Mouse (Mus musculus) bone marrow, adult 2 months (tissue): ENCODE results near the gene Cldn19. TPM values are rescaled to one million over a fixed set of nuclear protein-coding genes. Genes with fewer than 3 reads are reported as not detected.

Experiments used
- H3K27ac ChIP-seq: fragments of 200-500 bp; 2 replicates; pipeline ENCODE4 v1.5.1; 2012; ENCODE audit warnings: low read depth, mild to moderate bottlenecking, control low read depth, inconsistent platforms, low read length; ENCODE audit not compliant: control insufficient read depth, poor library complexity, insufficient read depth
- H3K4me1 ChIP-seq: fragments of 200-500 bp; 2 replicates; pipeline ENCODE4 v1.6.1; 2011; ENCODE audit warnings: low read length; ENCODE audit not compliant: control insufficient read depth, insufficient read depth
- H3K4me3 ChIP-seq: fragments of 200-500 bp; replicated peaks from 2 replicates; pipeline ENCODE3; 2011; ENCODE audit warnings: mild to moderate bottlenecking, low read depth, low read length, control low read depth; ENCODE audit not compliant: control insufficient read depth
- CTCF ChIP-seq: fragments of 200-500 bp; IDR thresholded peaks from 2 replicates; pipeline ENCODE4 v1.5.1; 2011; ENCODE audit warnings: low read length, control low read depth; ENCODE audit not compliant: control insufficient read depth, insufficient read depth
- POLR2A ChIP-seq: fragments of 200-500 bp; IDR thresholded peaks from 2 replicates; pipeline ENCODE4 v1.6.1; 2011; ENCODE audit warnings: low read depth, mild to moderate bottlenecking, control low read depth, low read length, borderline replicate concordance; ENCODE audit not compliant: control insufficient read depth
- WGBS: fragments of 180-500 bp; shearing (Covaris S2); methylation state at CpG from one replicate; pipeline ENCODE4 v1.1.7; 2018; 5-methylcytosine and 5-hydroxymethylcytosine counted together
- polyA plus RNA-seq: library from polyadenylated mRNA; stranded (reverse); fragments of >200 nt; gene quantifications from 2 replicates; pipeline ENCODE4 v1.2.4, GENCODE M21; 2011; ENCODE audit warnings: low replicate concordance; ENCODE audit not compliant: missing spikeins, insufficient read depth, insufficient read length

Cldn19 gene
- polyA plus RNA-seq: 0.54 and 1.2 TPM in 2 replicates

DNA sequence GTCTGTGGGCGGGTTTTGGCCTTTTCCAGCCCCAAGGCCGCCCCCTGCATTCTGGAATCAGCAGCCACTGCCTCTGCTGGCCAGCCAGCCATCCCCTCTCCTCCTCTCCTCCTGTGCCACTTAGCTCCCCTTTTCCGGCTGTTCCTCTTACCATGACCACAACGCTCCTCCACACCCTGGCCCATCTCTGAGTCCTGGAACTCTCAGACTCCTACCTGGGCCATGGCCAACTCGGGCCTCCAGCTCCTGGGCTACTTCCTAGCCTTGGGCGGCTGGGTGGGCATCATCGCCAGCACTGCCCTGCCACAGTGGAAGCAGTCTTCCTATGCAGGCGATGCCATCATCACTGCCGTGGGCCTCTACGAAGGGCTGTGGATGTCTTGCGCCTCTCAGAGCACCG, at the start of gene Cldn19:
Cldn19 (plus strand) TSS at position 64 of the 400 bp plus-strand sequence.
- no peaks in the 10 kb centered on the region for H3K4me1 ChIP-seq
- H3K4me3 ChIP-seq: no peak within 1 kb of the TSS
- no peak within 1 kb of the TSS for H3K27ac ChIP-seq
- TF ChIP-seq POLR2A: no peak
- TF ChIP-seq CTCF: no peak
- WGBS: 82% methylated on average over 12 of the region's 12 CpGs

DNA sequence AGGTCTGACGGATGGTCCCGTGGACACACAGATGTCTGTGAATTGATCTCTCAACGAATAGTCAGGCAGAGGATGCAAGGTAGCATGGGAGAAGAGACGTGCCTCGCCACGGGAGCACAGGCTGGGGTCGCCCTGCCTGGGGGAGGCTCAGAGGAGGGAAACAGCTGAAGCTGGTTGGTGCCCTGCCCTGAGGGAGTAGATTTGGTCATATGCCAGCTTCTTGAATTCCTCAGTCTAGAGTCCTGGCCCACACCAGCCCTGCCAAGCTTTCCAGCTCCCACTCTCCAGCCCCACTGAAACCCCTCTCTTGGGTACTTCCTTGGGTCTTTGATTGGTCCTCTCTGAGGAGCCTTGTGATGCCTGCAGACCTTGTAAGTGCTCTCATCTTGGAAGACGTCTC, 38.5 kb upstream of the Cldn19 start:
- no peak overlapping the region for H3K4me3 ChIP-seq
- no peaks in the 10 kb centered on the region for H3K4me1 ChIP-seq
- no peak for TF ChIP-seq POLR2A
- no peak for TF ChIP-seq CTCF
- 64% methylated on average over 8 of the region's 8 CpGs for WGBS
- H3K27ac ChIP-seq: no peak overlapping the region

DNA sequence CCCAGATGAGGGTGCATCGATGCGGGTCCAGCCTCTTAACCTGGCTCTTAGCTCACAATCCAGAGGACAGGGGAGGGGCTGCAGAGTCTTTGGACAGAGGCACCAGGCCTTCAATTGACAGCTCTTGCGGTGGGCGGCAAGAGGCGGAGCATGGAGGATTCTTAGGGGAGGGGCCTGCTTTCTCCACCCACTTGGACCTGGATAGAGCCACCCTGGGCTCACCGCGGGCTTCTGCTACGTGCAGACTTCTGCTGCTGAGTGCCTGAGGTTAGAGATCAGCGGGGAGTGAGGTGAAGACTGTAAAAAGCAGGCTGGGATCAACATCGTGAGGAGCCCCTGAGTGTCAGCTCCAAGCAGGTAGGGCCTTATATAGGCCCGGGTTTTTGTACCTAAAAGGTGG, 37.0 kb upstream of the Cldn19 start, which contains the start of gene Tmem269:
Tmem269 (minus strand) TSS at position 49 of the 400 bp plus-strand sequence.
- WGBS: 41% methylated on average over 11 of the region's 11 CpGs
- H3K4me1 ChIP-seq: no peaks in the 10 kb centered on the region
- H3K4me3 ChIP-seq: no peak within 1 kb of the TSS
- TF ChIP-seq CTCF (no peak), POLR2A (no peak)
- H3K27ac ChIP-seq: no peak within 1 kb of the TSS

DNA sequence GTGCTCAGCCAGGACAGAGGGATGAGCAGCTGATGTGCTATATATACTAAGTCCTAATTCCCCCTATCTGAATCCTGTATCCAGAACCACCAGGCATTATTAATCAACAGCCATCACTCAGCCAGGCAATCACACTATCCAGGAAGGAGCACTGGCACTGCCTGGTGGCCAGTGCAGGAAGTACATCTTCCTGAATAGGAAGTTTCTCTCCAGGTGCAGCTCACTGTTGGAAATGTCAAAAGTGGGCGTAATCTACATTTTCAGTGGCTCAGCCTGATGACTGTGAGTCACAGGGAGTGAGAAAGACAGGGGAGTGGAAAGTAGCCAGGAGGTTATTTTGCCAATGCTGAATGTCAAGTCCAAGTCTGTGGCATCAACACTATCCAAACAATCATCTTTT, 31.5 kb upstream of the Cldn19 start:
- no peak overlapping the region for H3K4me3 ChIP-seq
- TF ChIP-seq CTCF (peak; percentile 71), POLR2A (no peak)
- no peak overlapping the region for H3K27ac ChIP-seq
- WGBS: 56% methylated on average over 1 of the region's 1 CpGs
- no peaks in the 10 kb centered on the region for H3K4me1 ChIP-seq

DNA sequence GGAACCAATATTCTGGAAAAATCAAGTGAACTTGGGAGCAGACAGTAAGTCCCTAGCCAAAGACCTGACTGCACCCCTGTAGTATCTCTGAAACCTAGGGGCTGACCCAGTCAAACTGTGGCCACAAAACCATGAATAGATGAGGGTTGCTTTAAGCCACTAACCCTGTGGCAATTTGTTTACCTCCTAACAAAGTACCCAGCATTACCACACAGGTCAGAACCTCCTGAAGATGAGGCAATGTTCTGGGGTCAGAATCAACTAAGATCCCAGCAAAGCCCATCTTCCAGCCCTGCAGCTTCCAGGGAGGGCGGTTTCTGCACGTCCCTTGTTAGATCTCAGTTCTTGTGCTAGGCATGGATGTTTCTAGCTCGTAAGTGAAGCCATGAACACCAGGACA, 30.7 kb upstream of the Cldn19 start:
- TF ChIP-seq POLR2A (no peak), CTCF (no peak)
- H3K27ac ChIP-seq: no peak overlapping the region
- WGBS: 87% methylated on average over 3 of the region's 3 CpGs
- H3K4me1 ChIP-seq: no peaks in the 10 kb centered on the region
- H3K4me3 ChIP-seq: no peak overlapping the region

DNA sequence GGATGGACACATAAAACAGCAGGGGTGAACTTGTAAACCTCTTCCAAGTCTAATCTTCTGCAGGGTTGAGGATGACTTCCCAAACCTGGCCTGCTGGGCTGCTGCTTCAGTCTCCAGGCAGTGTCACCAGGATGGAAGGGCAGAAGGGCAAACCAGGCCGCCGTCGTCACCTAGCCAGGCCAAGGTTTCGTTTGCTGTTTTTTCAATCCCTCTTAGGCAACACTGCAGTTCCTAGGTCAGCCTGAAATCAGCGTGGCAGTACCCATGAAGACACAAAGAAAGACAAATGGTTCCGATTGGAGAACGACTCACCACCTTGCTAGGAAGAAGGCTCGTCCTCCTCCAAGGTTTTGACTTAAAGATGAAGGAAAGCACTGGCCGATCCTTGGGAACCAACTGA, 29.5 kb upstream of the Cldn19 start:
- no peaks in the 10 kb centered on the region for H3K4me1 ChIP-seq
- no peak overlapping the region for H3K4me3 ChIP-seq
- 86% methylated on average over 9 of the region's 9 CpGs for WGBS
- H3K27ac ChIP-seq: no peak overlapping the region
- TF ChIP-seq POLR2A: no peak
- TF ChIP-seq CTCF: no peak

DNA sequence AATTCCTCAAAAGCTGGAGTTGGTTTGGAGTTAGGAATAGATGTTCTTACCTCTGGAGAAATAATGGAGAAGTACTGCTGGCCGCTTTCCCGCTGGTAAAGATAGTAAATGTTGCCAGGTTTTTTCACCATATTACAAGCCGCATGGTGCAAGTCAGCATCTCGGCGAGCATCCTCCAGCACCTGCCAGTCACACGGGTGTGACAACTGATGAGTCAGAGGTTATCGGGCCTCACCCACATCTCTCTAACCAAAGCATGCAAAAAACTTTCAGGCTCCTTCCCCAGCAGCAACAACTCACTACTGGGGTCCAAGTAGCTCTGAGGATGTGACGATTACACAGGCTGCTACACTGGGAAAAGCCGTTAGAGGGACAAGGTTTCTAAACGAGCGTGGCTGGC, 28.5 kb upstream of the Cldn19 start:
- no peak overlapping the region for H3K4me3 ChIP-seq
- 86% methylated on average over 11 of the region's 11 CpGs for WGBS
- no peaks in the 10 kb centered on the region for H3K4me1 ChIP-seq
- TF ChIP-seq CTCF (no peak), POLR2A (no peak)
- H3K27ac ChIP-seq: no peak overlapping the region

DNA sequence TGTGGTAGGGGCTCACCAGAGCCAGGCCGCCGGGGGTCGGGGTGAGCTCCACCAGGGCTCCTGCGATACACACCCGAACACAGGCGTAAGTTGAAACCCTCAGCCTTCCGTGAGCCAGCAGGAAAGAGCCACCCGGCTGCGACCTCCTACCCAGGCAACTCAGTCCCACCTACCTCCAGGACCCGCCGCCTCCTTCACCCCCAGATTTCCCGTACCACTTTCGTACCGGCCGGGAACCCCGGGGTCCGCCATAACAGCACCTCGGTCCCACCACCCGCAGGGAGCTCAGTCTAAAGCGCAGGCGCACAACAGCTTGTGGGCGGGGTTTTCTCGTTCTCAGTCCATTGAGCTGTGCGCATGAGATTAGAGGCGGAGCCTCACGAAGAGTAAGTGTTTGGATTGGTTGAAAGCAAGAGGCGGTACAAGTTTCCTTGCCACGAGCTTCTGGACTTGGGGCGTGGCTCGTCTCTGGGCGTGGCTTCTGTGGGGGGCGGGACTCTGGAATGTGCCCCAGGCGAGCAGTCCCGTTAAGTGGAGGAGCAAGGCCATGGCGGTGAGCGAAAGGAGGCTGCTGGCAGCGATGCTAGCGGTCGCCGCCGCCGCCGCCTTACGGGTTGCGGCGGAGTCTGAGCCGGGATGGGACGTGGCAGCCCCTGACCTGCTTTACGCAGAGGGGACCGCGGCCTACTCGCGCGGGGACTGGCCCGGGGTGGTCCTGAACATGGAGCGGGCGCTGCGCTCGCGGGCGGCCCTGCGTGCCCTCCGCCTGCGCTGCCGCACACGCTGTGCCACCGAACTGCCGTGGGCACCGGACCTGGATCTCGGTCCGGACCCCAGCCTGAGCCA, 22.6 kb upstream of the Cldn19 start, which contains the start of the genes AU022252 and P3h1:
AU022252 (minus strand) TSS at position 303 of the 846 bp plus-strand sequence.
P3h1 (plus strand) TSS at position 506 of the 846 bp plus-strand sequence.
- H3K4me1 ChIP-seq: no peaks in the 10 kb centered on the region; the same call in 1 of the 2 replicates
- H3K27ac ChIP-seq: peak within 1 kb of the TSS; percentile 29; the same call in 1 of the 2 replicates
- WGBS: under 1% methylated on average over 69 of the region's 71 CpGs
- TF ChIP-seq POLR2A (peak; percentile 51; the same call in 1 of the 2 replicates), CTCF (no peak)
- H3K4me3 ChIP-seq: peak within 1 kb of the TSS; percentile 99
